Mouse (Mus musculus) left cerebral cortex, adult 8-10 months (tissue): Measurements from ENCODE around the gene Exog. TPM values are rescaled to one million over a fixed set of nuclear protein-coding genes. Genes with fewer than 3 reads are reported as not detected.
A peak's percentile ranks its signal among the peaks of the same experiment; 100 is the strongest.

Experiments
- DNase-seq, 2 experiments: peaks; one replicate each; pipeline ENCODE4 v3.0.0; 2022; ENCODE audit warnings: low spot score in 2 of 2
- total RNA-seq, 4 experiments: library from RNA; stranded (reverse); gene quantifications; 2 replicates each; pipeline ENCODE4 v1.2.4; 2022

Exog gene
- total RNA-seq: 10 to 100 TPM; 17.9 to 21.2 (median 19.4) TPM

DNA sequence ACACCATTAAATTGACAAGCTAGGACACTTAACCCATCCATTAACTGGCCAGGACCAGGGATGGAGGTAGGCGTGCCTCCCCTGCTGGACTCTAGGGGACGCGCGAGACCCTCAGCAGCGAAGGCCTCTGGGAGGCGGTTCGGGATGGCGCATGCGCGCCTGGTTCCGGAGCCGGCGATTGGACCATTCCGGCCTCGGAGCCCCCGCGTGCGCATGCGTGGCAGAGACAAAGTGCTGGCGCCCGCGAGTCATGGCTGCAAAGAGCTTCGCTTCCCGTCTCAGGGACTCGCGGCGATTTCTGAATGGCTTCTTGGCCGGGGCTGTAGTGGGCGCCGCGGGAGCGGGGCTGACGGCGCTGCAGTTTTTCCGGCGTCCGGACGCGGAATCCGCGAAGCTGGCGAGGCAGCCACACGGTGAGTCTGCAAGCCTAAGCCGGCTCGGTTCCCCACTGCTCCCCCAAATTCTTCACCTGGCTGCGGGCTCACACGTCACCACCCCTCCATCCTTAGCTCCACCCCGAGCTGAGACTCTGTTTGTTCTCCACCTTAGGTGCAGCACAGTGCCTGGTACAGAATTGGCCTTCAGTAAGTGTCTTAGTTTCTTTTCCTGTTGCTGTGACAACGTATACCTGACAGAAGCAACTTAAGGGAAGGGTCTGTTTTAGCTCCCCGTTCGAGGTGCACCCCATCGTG lies at the start of gene Exog:
Exog (plus strand) TSS at position 206 of the 692 bp plus-strand sequence.
- DNase-seq: peak; percentile 94 to 96

DNA sequence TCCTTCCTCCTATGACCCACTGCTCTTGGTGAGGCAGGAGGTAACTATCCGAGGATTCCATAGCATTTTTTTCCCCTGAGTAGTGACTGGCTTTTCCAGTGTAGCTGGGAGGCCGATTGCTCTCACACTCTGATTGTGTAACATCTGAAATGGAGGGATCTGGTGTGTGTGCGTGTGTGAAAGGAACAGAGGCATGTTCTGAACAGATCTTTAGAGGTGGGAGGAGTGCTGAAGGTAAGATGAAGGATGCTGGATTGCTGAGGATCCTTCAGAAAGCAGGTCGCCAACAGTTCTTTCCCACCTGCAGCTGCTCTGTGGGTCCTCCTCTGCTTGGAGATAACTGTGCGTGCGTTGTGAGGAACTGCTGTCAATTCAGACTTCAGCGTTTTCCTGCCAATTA lies 43.4 kb upstream of the Exog start:
- DNase-seq: no peak

DNA sequence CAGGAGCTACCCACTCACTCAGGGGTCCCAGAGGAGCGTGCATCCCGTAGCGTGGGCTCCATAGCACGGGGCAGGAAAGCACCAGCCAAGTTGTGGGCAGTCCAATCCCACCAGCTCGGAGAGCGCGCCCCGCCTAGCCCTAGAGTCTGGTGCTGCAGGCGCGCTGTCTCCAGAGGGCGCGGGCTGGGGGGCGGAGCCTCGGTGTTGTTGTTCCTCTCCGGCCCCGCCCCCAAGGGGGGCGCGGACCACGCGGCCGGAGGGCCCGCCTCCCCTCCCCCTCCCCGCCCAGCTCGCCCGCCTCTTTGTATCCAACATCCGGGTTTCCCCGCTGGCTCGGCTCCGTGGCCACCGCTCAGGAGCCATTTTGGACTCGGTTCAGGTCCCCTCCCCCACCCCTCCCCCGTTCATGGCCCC lies 42.9 kb upstream of the Exog start, which contains the start of gene Acvr2b:
Acvr2b (plus strand) TSS at position 318 of the 414 bp plus-strand sequence.
- DNase-seq: peak; percentile 77 to 95

DNA sequence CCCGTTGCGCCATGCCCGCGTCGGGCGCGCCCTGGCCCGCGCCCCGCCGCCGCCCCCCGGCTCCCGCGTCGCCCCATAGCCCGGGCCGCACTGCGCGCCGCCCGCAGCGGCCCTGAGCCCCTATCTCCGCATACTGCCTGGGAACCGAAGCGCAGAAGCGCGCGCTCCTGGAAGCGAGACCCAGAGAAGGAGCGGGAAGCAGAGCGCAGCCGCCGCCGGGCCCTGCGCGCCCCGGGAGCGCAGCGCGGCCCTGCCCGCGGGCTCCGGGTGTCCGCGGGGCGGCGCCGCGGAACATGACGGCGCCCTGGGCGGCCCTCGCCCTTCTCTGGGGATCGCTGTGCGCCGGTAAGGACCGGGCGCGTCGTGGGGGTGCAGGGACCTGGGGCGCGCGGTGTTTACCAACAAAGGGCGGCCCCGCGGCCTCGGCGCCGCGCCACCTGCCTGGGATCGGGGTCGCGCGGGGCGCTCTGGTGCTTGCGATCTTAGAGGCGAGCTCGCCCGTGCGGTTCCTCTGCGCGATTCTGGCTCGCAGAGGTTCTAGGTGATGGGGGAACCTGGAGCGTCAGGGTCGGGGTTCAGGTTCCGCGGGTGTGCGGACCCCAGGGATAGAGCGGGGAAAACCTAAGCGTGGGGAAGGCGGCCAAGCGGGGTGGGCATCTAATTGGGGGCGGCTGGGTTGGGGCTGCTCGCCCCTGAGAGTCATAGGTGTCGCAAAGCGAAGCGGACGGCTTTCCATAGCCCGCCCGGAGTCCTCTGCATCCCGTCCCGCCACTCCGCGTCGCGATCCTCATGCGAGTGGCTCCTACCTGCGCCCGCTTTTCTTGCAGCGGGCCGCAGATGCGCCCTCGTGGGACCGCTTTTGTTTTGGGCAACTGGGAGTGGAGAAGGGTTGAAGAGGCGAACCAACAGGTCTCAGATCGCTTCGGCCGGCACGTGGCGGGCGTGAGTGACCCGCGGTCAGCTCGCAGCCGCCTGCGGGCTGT lies 42.2 kb upstream of the Exog start:
- peak; percentile 43 to 53 for DNase-seq

DNA sequence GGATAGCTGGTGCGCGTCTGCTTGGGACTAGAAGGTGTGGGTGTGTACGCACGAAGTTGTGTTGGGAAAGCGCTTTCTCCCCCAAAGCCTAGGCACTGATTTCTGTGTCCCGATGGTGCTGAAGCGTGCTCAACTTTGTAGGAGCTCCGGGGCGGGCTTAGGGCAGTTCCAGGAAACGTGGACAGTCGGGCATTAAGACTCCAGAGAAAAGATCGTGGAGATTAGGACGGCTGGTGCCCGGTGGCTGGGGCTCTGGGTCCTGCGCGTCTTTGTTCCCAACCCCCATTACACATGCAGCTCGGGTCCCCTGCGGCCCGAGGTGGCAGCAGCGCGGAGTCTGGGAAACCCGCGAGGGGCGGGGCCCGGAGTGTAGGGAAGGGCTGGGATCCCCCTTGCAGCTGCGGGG lies 41.5 kb upstream of the Exog start:
- peak in 1 of 2 experiments; percentile 40 for DNase-seq

DNA sequence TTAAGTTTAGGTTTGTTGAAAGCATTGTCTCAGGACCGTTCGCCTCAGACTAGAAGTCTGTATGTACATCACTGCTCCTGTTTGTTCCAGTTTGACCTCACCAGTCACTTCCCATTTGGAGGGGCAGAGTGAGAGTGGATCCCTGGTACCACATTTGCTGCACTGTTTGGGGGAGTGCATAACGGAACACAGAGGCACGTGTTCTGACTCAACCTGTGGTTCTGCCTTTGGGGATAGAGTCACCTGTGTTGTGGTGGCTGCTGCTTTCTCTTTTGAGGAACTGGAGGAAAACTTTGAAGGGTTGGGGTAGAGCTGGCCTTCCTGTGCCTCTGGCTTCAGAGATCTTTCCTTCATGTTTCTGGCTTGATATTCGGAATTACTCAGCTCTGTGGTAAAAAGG lies 40.7 kb upstream of the Exog start:
- DNase-seq: no peak

DNA sequence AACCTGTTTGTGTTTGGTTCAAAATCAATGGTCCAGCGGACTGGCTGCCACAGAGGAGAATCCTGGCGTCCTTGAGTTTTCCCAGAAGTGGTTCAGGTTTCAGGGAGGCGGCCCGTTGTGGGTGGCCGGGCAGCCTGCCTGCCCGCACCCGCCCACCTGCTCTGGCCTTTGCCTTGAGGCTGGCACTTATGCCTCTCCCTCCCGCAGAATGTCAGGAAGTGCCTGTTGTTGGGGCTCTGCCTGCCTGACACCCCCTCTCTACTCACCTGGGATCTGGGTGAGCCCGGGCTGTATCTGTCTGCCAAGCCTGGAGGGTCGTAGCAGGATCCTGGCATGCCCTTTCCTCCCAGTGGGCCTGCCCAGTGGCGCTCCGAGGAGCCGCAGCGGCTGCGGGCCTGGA lies 36.9 kb upstream of the Exog start:
- no peak for DNase-seq

DNA sequence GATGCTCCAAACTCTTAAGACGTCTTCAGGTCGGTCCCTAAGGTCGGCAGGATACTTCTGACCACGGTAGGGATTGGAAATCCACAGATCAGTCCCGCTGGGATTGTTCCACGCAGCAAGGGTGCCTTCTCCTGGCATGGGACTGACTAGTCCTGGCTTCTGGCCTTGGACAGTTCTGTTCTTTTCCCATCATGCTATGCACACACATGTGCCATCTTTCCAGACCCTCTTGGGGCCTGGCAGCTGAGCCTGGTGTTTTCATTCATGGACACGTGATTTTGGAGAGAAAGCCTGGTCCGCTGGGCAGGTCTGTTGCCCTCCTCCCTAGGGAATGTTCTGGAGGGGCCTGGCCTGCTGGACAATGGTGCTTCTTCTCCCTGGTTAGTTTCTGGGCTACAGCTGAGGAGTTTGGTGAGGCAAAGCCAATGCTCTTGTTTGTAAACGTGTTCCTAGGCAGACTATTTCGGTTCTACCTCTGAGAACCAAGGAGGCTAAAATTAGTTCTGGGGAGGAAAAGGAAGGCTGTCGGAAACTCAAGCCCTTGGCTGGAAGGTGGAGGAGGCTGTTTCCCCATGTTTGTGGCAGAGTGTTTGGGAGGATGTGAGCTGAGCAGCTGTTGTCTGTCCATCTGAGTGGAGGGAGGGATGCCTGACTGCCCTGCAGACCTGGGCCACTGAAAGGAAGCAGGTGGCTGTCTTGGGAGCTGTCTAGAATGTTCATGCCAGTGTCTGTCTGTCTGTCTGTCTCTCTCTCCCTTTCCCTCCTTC lies 35.7 kb upstream of the Exog start:
- DNase-seq: no peak

DNA sequence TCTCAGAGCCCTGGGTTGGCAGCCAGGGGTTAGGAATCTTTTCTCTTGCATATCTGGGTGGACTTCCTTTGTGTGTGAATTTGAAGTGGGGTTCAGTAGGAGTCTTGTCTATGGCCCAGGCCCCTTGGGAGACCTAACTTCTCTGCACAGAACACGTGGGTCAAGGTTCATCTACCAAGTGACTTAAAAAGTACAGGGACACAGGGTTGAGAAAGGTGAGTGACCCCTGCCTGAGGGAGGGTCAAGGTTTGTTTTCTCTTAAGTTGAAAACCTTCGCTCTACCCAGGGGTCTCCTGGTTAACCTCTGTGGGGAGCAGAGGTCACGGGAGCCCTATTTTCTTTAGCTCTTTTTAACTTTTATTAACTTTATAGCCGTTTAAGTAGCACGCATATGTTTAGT lies 34.9 kb upstream of the Exog start:
- no peak for DNase-seq

DNA sequence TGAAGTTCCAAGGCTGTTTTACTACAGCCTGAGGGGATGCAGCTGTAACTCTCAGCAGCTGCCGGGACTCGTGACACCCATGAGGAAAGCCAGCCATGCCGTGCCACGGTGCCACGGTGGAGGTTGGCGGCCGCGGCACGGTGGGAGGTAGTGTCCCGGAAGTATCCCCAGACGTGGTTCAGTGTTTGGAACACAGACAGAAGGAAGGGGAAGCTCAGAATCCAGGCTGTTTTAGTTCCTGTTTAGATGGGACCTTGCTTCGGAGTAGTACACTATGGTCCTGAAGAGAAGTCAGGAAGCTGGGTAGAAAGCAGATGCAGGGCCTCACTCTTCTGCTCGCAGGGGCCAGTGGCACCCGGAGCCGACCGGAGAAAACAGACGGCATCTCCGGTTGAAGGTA lies 26.7 kb upstream of the Exog start:
- DNase-seq: no peak

DNA sequence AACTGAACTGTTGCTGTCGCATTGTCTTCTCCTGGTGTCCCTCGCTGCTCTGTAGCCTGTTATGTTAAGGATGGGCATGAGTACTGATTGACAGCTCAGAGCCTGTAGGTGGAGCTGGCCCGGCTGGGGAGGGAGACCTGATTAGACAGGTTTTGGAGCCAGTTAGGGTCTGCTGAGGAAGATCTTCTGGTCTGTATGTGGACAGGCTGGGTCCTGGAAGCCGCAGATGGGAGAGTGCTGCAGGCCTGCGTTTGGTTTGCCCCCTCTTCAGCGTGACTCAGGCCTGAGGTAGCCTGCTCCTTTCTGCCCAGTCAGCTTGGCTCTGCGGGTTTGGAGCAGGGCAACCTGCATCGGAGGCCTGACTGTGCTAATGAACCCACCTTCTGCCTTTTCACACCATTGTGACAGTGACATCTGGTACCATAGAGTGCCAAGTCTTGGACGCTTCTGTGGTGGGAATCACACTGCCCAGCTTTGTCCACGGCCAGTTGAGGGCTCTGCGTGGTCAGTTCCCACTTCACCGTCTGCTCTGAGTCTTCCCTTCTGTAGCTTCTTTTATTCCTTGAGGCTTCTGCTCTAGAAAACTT lies 24.8 kb upstream of the Exog start:
- no peak for DNase-seq

DNA sequence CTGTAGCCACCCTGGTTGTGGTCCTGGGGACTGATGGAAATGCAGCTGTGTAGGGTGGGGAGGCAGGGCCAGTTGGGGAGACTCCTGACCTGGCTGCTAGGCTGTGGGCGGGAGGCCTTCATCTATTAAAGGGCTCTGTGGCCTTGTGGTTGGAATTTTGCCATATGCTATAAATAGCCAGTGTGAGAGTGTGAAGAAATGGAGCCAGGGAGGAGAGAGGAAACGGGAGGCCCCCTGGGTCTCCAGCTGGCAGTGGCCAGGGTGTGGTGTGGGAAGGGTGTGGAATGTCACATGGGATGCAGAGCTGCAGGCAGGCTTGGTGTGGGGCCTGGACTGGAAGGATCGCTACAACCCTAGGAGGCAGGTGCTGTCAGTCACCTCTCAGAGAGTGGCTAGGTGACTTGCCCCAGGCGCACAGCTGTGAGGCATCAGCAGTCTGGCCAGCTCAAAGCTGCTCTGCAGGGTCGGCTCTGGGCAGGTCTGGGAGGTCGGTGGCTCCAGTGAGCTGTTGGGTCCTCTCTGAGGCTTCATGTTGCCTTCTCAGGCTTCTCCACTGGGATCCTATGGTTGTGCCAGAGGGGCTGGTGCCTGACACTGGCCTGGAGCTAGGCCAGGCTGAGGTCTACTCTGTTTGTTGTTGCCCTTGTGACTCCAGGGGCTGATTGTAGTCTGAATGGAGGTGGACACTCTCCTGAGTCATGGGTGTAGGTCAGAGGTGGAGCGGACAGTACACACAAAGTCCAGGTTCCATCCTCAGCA lies 19.3 kb upstream of the Exog start:
- no peak for DNase-seq

DNA sequence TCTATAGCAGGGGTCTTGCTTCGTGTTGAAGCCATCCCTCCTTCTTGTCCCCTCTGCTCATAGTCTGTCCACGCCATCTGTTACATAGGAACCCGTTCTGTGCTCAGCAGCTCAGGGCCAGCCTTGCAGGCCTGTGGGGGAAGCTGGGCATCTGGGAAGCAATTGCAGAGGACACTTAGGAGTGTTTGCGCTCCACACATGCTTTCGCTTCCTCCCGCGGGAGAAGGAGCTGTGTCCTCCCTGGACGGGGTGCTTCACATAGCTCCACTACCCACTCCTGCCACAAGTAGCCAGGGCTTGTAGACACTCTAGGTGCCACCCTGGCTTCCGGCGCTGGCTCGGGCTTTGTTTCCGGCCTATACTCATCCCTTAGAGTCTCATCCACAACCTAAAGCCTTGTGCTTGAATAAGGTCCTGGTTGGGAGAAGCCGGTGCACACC lies 18.7 kb upstream of the Exog start:
- no peak for DNase-seq

DNA sequence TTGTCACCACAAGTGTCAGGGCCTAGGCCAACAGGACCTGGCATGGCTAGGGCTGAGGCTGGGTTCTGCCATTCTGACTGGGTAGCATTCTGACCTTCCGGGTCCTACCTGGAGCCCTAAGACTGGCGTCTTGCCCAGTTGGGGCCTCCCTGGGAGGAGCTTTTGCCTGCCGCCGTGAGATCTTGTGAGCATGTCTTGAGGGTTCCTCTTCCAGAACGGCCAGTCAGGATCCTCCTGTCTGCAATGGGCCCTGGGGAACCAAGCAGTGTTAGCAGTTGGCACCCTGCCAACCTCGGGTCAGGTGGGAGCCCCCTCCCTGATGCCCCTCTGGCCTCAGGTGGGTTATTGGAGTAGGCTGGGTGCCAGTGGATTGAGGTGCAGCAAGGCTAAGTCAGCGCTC lies 18.3 kb upstream of the Exog start:
- DNase-seq: no peak

DNA sequence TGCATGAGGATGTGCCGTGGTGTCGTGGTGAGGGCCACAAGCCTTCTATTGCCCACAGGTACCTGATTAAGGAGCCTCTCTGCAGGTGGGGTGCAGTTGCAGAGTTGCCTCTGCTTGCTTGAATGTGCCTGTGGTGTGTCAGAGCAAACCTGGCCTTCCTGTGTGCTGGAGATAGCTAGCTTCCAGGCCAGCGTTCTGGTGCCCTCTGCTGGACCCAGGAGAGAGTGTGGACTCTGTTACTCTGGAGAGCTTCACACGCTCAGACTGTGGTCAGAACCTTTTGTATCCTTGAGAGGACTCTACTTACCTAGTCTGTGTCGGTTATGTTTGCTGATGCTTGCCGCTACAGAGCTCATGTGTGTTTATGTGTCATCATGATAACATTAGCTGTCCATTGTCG lies 14.4 kb upstream of the Exog start:
- DNase-seq: peak; percentile 65 to 69

DNA sequence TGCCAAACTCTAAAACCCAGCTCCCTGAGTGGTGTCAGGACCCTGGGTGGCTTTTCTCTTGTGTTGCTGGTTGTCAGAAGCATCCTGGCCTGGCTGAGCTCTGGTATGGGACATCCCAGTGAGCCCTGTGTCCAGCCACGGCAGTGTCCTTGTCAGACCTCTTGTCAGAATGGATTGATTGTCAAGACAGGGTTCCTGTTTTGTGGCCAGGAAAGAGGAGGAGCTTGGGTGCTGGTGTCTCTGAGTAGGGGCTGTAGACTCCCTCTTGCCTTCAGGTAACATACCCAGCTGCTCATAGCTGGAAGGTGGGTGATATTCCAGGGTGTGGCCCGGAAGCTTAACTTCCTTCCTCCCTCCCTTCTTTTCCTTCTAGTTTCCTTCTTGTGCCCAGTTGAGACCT lies 8.9 kb upstream of the Exog start:
- DNase-seq: no peak

DNA sequence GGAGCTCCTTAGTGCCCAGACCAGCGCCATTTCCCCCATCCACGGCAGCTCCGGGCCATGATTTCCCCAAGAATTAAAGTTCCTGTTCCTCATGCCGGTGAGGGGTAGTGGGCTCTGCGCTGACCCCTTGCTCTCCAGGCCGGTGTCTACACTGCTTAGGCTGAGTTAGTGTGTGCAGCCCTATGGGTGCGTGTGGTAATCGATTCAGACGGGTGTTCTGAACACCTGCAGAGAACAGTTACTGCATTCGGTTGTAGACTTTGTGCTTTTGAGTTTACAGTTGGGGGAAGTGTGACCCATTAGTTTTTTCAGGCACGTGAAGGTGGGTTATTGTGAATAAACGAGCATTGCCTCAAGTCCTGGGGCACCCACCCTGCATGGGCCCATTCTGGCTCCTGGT lies 6.7 kb upstream of the Exog start:
- no peak for DNase-seq

DNA sequence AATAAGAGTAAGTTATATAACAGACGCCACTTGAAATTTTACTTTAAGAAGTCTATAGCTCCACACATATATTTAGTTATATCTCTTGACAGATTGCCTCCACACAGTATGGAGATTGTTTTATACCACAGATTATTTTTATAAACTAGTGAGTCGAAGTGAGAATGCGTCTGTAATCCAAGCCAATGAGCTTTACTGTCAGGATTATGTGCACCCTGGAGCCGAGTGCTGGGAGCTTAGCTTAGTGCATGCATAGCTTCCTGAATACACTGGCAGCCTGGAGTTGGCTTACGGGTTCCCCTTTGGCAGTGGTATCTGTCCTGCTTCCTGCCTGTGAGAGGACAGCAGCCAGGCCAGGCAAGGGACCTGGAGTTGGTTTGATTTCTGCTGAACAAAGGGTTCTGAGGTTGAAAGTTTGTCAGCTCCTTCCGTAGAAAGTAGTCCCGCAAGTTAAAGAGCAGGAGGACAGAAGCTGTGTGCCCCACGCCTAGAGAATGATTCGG lies 6.2 kb upstream of the Exog start:
- no peak for DNase-seq

DNA sequence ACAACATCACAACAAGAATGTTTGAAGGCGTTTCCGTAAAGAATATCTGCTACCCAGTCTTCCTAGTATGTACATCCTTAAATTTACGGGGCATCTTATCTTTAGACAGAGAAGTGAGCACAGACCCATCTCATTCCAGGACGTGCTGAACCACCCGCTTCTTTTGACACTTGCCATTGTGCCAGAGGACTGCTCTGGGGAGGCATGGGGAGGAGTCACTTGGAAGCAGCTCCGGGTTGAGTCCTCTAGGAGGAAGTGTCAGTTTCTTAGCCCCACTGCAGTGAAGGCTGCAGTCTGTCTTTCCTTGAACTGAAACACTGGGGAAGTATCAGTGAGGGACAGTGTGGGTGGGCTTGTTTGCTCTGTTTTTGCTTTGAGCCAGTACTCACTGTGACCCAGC lies 994 bp downstream of the Exog start:
- no peak for DNase-seq

DNA sequence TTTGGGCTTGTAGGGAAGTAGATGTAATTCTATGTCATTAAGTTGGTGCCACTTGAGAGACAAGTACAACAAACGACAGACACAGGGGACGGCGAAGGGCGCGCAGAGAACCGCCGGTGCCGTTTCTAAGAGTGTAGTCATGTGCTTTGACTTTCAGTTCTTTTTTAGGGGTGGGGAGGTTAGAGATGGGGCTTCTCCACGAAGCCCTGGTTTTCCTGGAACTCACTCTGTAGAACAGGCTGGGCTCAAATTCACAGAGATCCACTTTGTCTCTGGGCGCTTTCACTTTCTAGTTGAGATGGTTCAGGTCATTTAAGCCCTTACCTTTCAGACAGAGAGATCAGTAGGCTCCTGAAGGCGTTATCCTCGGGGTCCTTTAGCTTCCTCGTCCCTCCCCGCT lies 11.2 kb downstream of the Exog start:
- DNase-seq: no peak
